Mouse (Mus musculus): ENCODE data around the gene Emb. TPM values are rescaled to one million over a fixed set of nuclear protein-coding genes. Genes with fewer than 3 reads are reported as not detected.
"Not testable (repeated sequence)": the region's sequence is repeated elsewhere in the genome, so short reads cannot be mapped to it uniquely, and the experiment has no call there.

The Emb gene
- 2.8 TPM in 2 replicates for polyA plus RNA-seq (2015; fragmentation: Nextera tagmentation; extraction: Ambion mirVana)

GRCm38 (mm10) chr13:117208236-117208635 is at the start of gene Emb:
Emb (plus strand) TSS chr13:117208536.
- no peak within 1 kb of the TSS for H3K27ac ChIP-seq (ENCODE audit: low read depth, low read length)
- H3K4me1 ChIP-seq (replicated peaks; ENCODE audit: control insufficient read depth, insufficient read depth, low read length), result no peaks in the 10 kb centered on the region
- H3K4me3 ChIP-seq (ENCODE audit: low read depth, low read length), result no peak within 1 kb of the TSS
- H3K9ac ChIP-seq (ENCODE audit: low read depth, low read length), result no peak within 1 kb of the TSS
- H3K36me3 ChIP-seq (ENCODE audit: control insufficient read depth, insufficient read depth), result no peaks in the 10 kb centered on the region
- ATAC-seq, result no peak
- no peaks in the 10 kb centered on the region for H3K27me3 ChIP-seq (replicated peaks; ENCODE audit: control insufficient read depth, insufficient read depth, low read length)
- 49% methylated on average over 6 of the region's 6 CpGs for WGBS
- H3K9me3 ChIP-seq (ENCODE audit: control insufficient read depth), result no peaks in the 10 kb centered on the region
- TF ChIP-seq CTCF (IDR thresholded peaks at IDR 0.05; ENCODE audit: low read depth), result no peak
- H3K4me2 ChIP-seq (replicated peaks; ENCODE audit: low read depth), result no peak within 1 kb of the TSS

- ATAC-seq, result no peak
- WGBS, result 85% methylated on average over 5 of the region's 5 CpGs
- H3K27ac ChIP-seq (ENCODE audit: low read depth, low read length), result no peak overlapping the region
- no peak overlapping the region for H3K9ac ChIP-seq (ENCODE audit: low read depth, low read length)
- H3K4me1 ChIP-seq (replicated peaks; ENCODE audit: control insufficient read depth, insufficient read depth, low read length), result no peaks in the 10 kb centered on the region
- no peak for TF ChIP-seq CTCF (IDR thresholded peaks at IDR 0.05; ENCODE audit: low read depth)
- H3K36me3 ChIP-seq (ENCODE audit: control insufficient read depth, insufficient read depth), result no peaks in the 10 kb centered on the region
- H3K4me2 ChIP-seq (replicated peaks; ENCODE audit: low read depth), result no peak overlapping the region
- no peaks in the 10 kb centered on the region for H3K9me3 ChIP-seq (ENCODE audit: control insufficient read depth)
- no peak overlapping the region for H3K4me3 ChIP-seq (ENCODE audit: low read depth, low read length)
- H3K27me3 ChIP-seq (replicated peaks; ENCODE audit: control insufficient read depth, insufficient read depth, low read length), result no peaks in the 10 kb centered on the region
Measured at GRCm38 (mm10) chr13:117163906-117164305, 44.4 kb upstream of the Emb start.

DNA sequence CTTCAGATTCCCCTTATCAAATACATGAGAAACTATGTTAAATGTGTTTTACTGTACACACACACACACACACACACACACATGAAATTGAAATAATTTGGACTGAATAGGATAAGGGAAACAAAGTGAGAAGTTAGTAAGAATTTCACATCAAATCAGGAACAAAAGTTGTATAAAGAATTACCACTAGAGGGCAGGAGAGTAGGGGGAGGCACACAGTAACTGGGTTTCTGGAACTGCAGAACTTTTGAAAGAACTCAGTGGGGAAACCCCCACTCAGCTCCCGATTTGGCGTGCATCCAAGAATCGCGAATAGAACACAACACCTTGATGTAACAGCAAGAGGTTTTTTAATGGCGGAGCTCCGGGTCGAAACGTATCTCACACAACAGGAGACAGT is 43.3 kb upstream of the Emb start:
- H3K4me2 ChIP-seq (replicated peaks; ENCODE audit: low read depth), result no peak overlapping the region

GRCm38 (mm10) chr13:117180912-117181311 is 27.4 kb upstream of the Emb start:
- not testable (repeated sequence) for H3K9ac ChIP-seq (ENCODE audit: low read depth, low read length); H3K27ac ChIP-seq (ENCODE audit: low read depth, low read length); H3K4me1 ChIP-seq (replicated peaks; ENCODE audit: control insufficient read depth, insufficient read depth, low read length); H3K36me3 ChIP-seq (ENCODE audit: control insufficient read depth, insufficient read depth); H3K9me3 ChIP-seq (ENCODE audit: control insufficient read depth); H3K27me3 ChIP-seq (replicated peaks; ENCODE audit: control insufficient read depth, insufficient read depth, low read length); H3K4me3 ChIP-seq (ENCODE audit: low read depth, low read length); H3K4me2 ChIP-seq (replicated peaks; ENCODE audit: low read depth); ATAC-seq
- WGBS, result 73% methylated on average over 3 of the region's 3 CpGs

More for the DNA sequence above, 43.3 kb upstream of the Emb start:
- TF ChIP-seq CTCF (IDR thresholded peaks at IDR 0.05; ENCODE audit: low read depth), result 0 out of 2 replicates have a peak, but pooled peaks have one; percentile 9
- H3K4me3 ChIP-seq (ENCODE audit: low read depth, low read length), result no peak overlapping the region
- no peaks in the 10 kb centered on the region for H3K9me3 ChIP-seq (ENCODE audit: control insufficient read depth)
- no peak for ATAC-seq
- H3K27me3 ChIP-seq (replicated peaks; ENCODE audit: control insufficient read depth, insufficient read depth, low read length), result no peaks in the 10 kb centered on the region
- no peak overlapping the region for H3K9ac ChIP-seq (ENCODE audit: low read depth, low read length)
- no peaks in the 10 kb centered on the region for H3K36me3 ChIP-seq (ENCODE audit: control insufficient read depth, insufficient read depth)
- no peak overlapping the region for H3K27ac ChIP-seq (ENCODE audit: low read depth, low read length)
- WGBS, result 92% methylated on average over 8 of the region's 8 CpGs
- H3K4me1 ChIP-seq (replicated peaks; ENCODE audit: control insufficient read depth, insufficient read depth, low read length), result no peaks in the 10 kb centered on the region

DNA sequence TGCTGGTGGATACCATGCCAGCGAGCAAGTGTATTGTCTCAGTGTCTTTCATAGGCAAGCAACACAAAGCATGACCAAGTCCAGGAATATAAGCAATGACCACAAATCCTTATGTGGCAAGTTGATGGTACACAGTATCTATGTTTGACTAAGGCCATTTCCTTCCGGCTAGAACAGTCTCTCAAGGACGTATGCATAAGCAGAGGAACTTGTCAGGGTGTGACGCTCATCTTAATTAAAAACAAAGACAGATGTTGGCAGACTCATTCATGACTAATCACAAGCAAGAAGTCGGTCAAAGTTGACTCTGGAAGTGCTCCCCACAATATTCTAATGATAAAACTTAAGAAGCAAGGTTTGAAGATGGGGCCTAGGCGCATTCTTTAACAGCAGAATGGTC is 25.0 kb upstream of the Emb start:
- no peak overlapping the region for H3K4me2 ChIP-seq (replicated peaks; ENCODE audit: low read depth)
- WGBS, result 62% methylated on average over 6 of the region's 6 CpGs
- no peaks in the 10 kb centered on the region for H3K27me3 ChIP-seq (replicated peaks; ENCODE audit: control insufficient read depth, insufficient read depth, low read length)
- no peaks in the 10 kb centered on the region for H3K9me3 ChIP-seq (ENCODE audit: control insufficient read depth)
- no peak overlapping the region for H3K27ac ChIP-seq (ENCODE audit: low read depth, low read length)
- no peak for TF ChIP-seq CTCF (IDR thresholded peaks at IDR 0.05; ENCODE audit: low read depth)
- H3K4me1 ChIP-seq (replicated peaks; ENCODE audit: control insufficient read depth, insufficient read depth, low read length), result no peaks in the 10 kb centered on the region
- H3K9ac ChIP-seq (ENCODE audit: low read depth, low read length), result no peak overlapping the region
- no peak overlapping the region for H3K4me3 ChIP-seq (ENCODE audit: low read depth, low read length)
- H3K36me3 ChIP-seq (ENCODE audit: control insufficient read depth, insufficient read depth), result no peaks in the 10 kb centered on the region
- no peak for ATAC-seq

GRCm38 (mm10) chr13:117185329-117185728 is 23.0 kb upstream of the Emb start:
- no peak overlapping the region for H3K27ac ChIP-seq (ENCODE audit: low read depth, low read length)
- 84% methylated on average over 6 of the region's 6 CpGs for WGBS
- H3K4me3 ChIP-seq (ENCODE audit: low read depth, low read length), result no peak overlapping the region
- no peaks in the 10 kb centered on the region for H3K36me3 ChIP-seq (ENCODE audit: control insufficient read depth, insufficient read depth)
- no peak for ATAC-seq
- no peaks in the 10 kb centered on the region for H3K27me3 ChIP-seq (replicated peaks; ENCODE audit: control insufficient read depth, insufficient read depth, low read length)
- no peak overlapping the region for H3K4me2 ChIP-seq (replicated peaks; ENCODE audit: low read depth)
- H3K9me3 ChIP-seq (ENCODE audit: control insufficient read depth), result no peaks in the 10 kb centered on the region
- no peaks in the 10 kb centered on the region for H3K4me1 ChIP-seq (replicated peaks; ENCODE audit: control insufficient read depth, insufficient read depth, low read length)
- no peak for TF ChIP-seq CTCF (IDR thresholded peaks at IDR 0.05; ENCODE audit: low read depth)
- H3K9ac ChIP-seq (ENCODE audit: low read depth, low read length), result no peak overlapping the region

DNA sequence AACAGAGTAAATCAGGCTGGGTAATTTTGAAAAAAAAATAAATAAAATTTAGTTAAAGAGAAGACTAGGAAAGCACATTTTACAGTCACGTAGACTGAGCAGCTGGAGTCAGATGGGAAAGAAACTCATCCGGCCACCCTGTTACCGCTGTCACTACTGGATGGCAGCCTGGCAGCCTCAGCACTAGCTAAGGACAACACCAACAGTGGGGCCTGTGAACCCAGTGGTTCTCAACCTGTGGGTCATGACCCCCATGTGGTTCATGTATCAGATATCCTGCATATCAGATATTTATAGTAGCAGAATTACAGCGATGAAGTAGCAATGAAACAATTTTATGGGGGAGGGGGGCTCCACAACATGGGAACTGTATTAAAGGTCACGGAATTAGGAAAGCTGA is 16.2 kb upstream of the Emb start:
- no peak overlapping the region for H3K9ac ChIP-seq (ENCODE audit: low read depth, low read length)
- H3K4me2 ChIP-seq (replicated peaks; ENCODE audit: low read depth), result no peak overlapping the region
- H3K4me3 ChIP-seq (ENCODE audit: low read depth, low read length), result no peak overlapping the region
- no peak overlapping the region for H3K27ac ChIP-seq (ENCODE audit: low read depth, low read length)
- no peak for ATAC-seq
- no peaks in the 10 kb centered on the region for H3K9me3 ChIP-seq (ENCODE audit: control insufficient read depth)
- WGBS, result 87% methylated on average over 5 of the region's 5 CpGs
- no peaks in the 10 kb centered on the region for H3K4me1 ChIP-seq (replicated peaks; ENCODE audit: control insufficient read depth, insufficient read depth, low read length)
- no peaks in the 10 kb centered on the region for H3K27me3 ChIP-seq (replicated peaks; ENCODE audit: control insufficient read depth, insufficient read depth, low read length)
- H3K36me3 ChIP-seq (ENCODE audit: control insufficient read depth, insufficient read depth), result no peaks in the 10 kb centered on the region
- no peak for TF ChIP-seq CTCF (IDR thresholded peaks at IDR 0.05; ENCODE audit: low read depth)
